Mouse (Mus musculus) limb, embryonic 15.5 days (tissue): ENCODE results near the gene Col5a3. TPM values are rescaled to one million over a fixed set of nuclear protein-coding genes. Genes with fewer than 3 reads are reported as not detected.

Experiments
- ATAC-seq: fragments of 200-750 bp; cut with Nextera tagmentation; 2 replicates; pipeline ENCODE4 v1.8.0; 2017; ENCODE audit warnings: low read depth, moderate TSS enrichment; ENCODE audit not compliant: insufficient number of reproducible peaks, low FRiP score, low TSS enrichment
- H3K27ac ChIP-seq: fragments of 300-500 bp; sonication (generic); 2 replicates; pipeline ENCODE4 v1.5.1; 2015; ENCODE audit warnings: moderate library complexity, mild to moderate bottlenecking, inconsistent platforms
- H3K27me3 ChIP-seq: fragments of 300-500 bp; sonication (generic); 2 replicates; pipeline ENCODE4 v1.6.1; 2015; ENCODE audit warnings: inconsistent platforms
- H3K36me3 ChIP-seq: fragments of 300-500 bp; sonication (generic); 2 replicates; pipeline ENCODE4 v1.6.1; 2015; ENCODE audit warnings: inconsistent platforms
- H3K4me1 ChIP-seq: fragments of 300-500 bp; sonication (generic); 2 replicates; pipeline ENCODE4 v1.6.1; 2015; ENCODE audit warnings: inconsistent platforms
- H3K4me2 ChIP-seq: fragments of 300-500 bp; sonication (generic); 2 replicates; pipeline ENCODE4 v1.6.1; 2015; ENCODE audit warnings: mild to moderate bottlenecking, inconsistent platforms
- H3K4me3 ChIP-seq: fragments of 300-500 bp; sonication (generic); 2 replicates; pipeline ENCODE4 v1.5.1; 2015; ENCODE audit warnings: mild to moderate bottlenecking, inconsistent platforms
- H3K9ac ChIP-seq: fragments of 300-500 bp; sonication (generic); 2 replicates; pipeline ENCODE4 v1.6.1; 2015; ENCODE audit warnings: inconsistent platforms
- H3K9me3 ChIP-seq: fragments of 300-500 bp; sonication (generic); 2 replicates; pipeline ENCODE4 v1.6.1; 2016; ENCODE audit warnings: inconsistent platforms
- WGBS: fragments of 180-500 bp; shearing (Covaris S2); methylation state at CpG from one replicate; pipeline ENCODE4 v1.1.7; 2015; 5-methylcytosine and 5-hydroxymethylcytosine counted together
- polyA plus RNA-seq: library from polyadenylated mRNA; unstranded; fragments of >200 nt; fragmentation: Nextera tagmentation; extraction: Ambion mirVana; gene quantifications from 2 replicates; pipeline ENCODE4 v1.2.1, GENCODE M21; 2015

Col5a3 gene
- polyA plus RNA-seq, 1 experiment from 2014 or later: 8.0 TPM

DNA sequence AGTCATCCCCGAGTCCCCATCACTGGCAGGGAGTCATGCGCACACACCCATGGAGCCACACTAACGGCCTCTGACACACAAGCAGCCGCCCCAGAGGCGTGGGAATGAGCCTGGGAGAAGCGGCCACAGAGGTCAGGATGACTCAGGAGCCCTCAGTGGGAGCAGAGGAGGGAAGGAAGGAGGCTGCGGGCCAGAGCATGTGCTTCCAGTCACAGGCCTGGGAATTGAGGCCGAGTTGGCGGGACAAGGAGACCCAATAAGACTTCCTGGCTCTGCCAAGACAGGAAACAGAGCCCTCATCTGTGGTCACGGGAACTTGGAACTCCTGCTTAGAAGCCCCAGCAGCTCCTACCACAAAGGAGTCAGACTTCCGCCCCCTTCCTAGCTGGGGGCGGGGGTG is 54.1 kb downstream of the Col5a3 start:
- 40% methylated on average over 12 of the region's 12 CpGs for WGBS
- H3K9ac ChIP-seq: no peak overlapping the region
- peaks cover 7% of the 10 kb centered on the region for H3K4me1 ChIP-seq
- no peaks in the 10 kb centered on the region for H3K9me3 ChIP-seq
- H3K27ac ChIP-seq: peak overlapping the region; percentile 1; the same call in 1 of the 2 replicates
- H3K27me3 ChIP-seq: no peaks in the 10 kb centered on the region
- no peak; the same call in 1 of the 2 replicates for ATAC-seq
- H3K4me3 ChIP-seq: no peak overlapping the region
- H3K4me2 ChIP-seq: no peak overlapping the region
- H3K36me3 ChIP-seq: no peaks in the 10 kb centered on the region

DNA sequence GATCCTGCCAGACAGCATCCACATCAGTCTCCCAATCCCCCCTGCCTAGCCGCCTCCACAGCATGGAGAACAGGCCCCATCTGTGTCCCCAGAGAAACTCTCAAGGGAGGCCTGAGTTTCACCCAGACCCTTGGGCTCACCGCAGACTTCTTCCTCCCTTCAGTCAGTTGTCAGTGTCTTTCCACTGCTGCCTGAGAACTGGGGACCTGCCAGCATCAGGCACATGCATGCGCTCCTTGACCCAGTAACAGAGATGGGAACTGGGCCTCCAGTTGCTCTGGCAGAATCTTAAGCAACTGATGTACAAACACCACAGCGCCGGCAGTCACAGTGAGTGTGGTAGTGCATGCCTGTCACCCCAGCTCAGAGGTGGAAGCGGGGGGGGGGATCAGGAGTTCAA is 56.0 kb downstream of the Col5a3 start:
- H3K4me3 ChIP-seq: no peak overlapping the region
- ATAC-seq: no peak
- no peaks in the 10 kb centered on the region for H3K36me3 ChIP-seq
- no peak overlapping the region for H3K9ac ChIP-seq
- no peaks in the 10 kb centered on the region for H3K9me3 ChIP-seq
- WGBS: 86% methylated on average over 6 of the region's 6 CpGs
- H3K4me2 ChIP-seq: no peak overlapping the region
- no peaks in the 10 kb centered on the region for H3K27me3 ChIP-seq
- H3K4me1 ChIP-seq: peaks cover 7% of the 10 kb centered on the region
- H3K27ac ChIP-seq: no peak overlapping the region

DNA sequence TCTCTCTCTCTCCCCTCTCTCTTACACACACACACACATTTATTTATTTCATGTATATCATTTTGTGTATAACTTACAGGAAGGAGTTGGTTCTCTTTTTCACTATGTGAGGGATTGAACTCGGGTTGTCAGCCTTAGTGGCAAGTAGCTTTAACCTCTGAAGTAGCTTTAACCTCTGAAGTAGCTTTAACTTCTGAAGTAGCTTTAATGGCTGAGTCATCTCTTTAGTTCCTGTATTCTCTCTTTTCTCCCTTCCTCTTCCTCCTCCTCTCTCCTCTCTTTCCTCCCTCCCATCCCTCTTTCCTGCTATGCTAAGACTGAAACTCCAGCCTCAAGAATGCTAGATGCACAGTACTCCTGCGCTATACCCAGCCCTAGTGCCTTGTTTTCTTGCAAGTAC is 56.6 kb downstream of the Col5a3 start:
- no peak overlapping the region for H3K9ac ChIP-seq
- WGBS: 75% methylated on average over 2 of the region's 2 CpGs
- no peaks in the 10 kb centered on the region for H3K9me3 ChIP-seq
- H3K27me3 ChIP-seq: no peaks in the 10 kb centered on the region
- peaks cover 7% of the 10 kb centered on the region for H3K4me1 ChIP-seq
- no peak overlapping the region for H3K4me3 ChIP-seq
- no peak for ATAC-seq
- H3K4me2 ChIP-seq: no peak overlapping the region
- no peak overlapping the region for H3K27ac ChIP-seq
- H3K36me3 ChIP-seq: no peaks in the 10 kb centered on the region

- H3K27me3 ChIP-seq: no peaks in the 10 kb centered on the region
- no peak for ATAC-seq
Measured at GRCm38 (mm10) chr9:20757087-20757955, 57.5 kb downstream of the Col5a3 start.

GRCm38 (mm10) chr9:20756081-20756700 is 58.7 kb downstream of the Col5a3 start:
- Histone ChIP-seq H3K9ac (no peak overlapping the region), H3K9me3 (no peaks in the 10 kb centered on the region), H3K27me3 (no peaks in the 10 kb centered on the region), H3K36me3 (no peaks in the 10 kb centered on the region), H3K27ac (no peak overlapping the region), H3K4me1 (peaks cover 6% of the 10 kb centered on the region), H3K4me2 (no peak overlapping the region), H3K4me3 (no peak overlapping the region)
- no peak for ATAC-seq
- 79% methylated on average over 4 of the region's 4 CpGs for WGBS

More at GRCm38 (mm10) chr9:20757087-20757955, 57.5 kb downstream of the Col5a3 start:
- Histone ChIP-seq H3K27ac (no peak overlapping the region), H3K36me3 (no peaks in the 10 kb centered on the region), H3K9me3 (no peaks in the 10 kb centered on the region), H3K4me3 (no peak overlapping the region), H3K4me1 (peaks cover 7% of the 10 kb centered on the region), H3K9ac (no peak overlapping the region), H3K4me2 (no peak overlapping the region)
- 62% methylated on average over 6 of the region's 6 CpGs for WGBS

DNA sequence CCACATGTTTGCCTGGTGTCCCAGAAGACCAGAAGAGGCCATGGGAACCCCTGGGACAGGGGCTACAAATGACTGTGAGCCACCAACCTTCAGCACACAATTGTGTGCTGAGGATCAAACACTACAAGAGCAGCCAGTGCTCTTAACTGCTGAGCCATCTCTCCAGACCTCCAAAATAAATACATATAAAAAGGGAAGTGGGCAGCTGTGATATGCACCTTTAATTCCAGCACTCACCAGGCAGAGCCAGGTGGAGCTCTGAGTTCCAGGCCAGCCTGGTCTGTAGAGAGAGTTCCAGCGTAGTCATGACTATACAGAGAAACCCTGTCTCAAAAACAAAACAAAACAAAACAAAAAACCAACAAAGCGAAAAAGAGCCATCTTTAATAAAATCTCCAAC is 60.5 kb downstream of the Col5a3 start:
- H3K4me3 ChIP-seq: no peak overlapping the region
- H3K4me1 ChIP-seq: no peaks in the 10 kb centered on the region
- H3K27me3 ChIP-seq: no peaks in the 10 kb centered on the region
- ATAC-seq: no peak
- no peaks in the 10 kb centered on the region for H3K36me3 ChIP-seq
- WGBS: 80% methylated on average over 2 of the region's 2 CpGs
- no peak overlapping the region for H3K27ac ChIP-seq
- no peak overlapping the region for H3K9ac ChIP-seq
- H3K4me2 ChIP-seq: no peak overlapping the region
- no peaks in the 10 kb centered on the region for H3K9me3 ChIP-seq

DNA sequence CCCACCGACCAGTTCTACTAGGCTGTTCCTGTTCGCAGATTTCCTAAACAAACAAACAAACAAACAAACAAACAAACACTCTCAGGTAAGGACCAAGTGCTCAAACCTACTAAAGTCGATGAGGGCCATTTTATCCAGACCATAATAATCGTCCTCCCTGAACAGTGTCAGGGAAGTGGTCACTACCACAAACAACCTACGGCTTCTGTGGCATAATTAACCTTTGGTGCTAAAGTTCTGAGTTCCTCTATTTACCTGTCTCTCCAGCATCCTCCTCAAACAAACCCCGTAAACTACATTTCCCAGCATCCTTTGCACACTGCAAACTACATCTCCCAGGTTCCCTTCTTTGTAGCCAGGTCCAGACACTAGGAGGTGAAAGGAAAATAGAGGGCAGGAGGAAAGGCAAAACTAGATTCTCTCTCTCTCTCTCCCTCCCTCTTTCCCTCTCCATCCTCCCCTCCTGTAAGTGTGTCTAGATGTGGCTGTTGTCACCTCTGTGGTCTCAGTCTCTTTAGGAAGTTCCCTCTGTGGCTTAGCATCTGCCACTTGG is 63.3 kb downstream of the Col5a3 start:
- WGBS: 53% methylated on average over 6 of the region's 6 CpGs
- Histone ChIP-seq H3K4me3 (no peak overlapping the region), H3K27me3 (peaks cover 18% of the 10 kb centered on the region), H3K4me2 (no peak overlapping the region), H3K9me3 (no peaks in the 10 kb centered on the region), H3K36me3 (no peaks in the 10 kb centered on the region), H3K4me1 (peaks cover under 1% of the 10 kb centered on the region; the same call in 1 of the 2 replicates), H3K9ac (no peak overlapping the region), H3K27ac (no peak overlapping the region)
- ATAC-seq: no peak

DNA sequence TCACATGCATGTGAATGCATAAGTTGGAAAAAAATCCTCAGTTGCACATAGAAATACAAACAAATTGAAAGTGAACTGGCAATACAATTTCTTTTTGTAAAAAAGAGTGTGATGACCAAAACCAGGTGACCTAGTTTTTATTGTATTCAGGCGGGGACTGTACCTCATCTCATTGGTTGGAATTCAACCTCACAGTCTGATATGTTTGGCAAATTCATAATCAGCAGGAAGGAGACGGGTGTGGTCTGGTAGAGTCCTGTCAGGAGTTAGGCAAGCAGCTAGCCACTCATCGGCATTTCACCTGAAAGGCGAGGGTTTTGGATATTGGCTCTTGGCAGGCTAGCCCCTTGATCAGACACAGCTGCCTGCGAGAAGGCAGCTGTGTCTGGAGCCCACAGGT is 65.7 kb downstream of the Col5a3 start:
- Histone ChIP-seq H3K27me3 (peaks cover 42% of the 10 kb centered on the region), H3K27ac (no peak overlapping the region), H3K4me3 (no peak overlapping the region), H3K4me1 (peaks cover 15% of the 10 kb centered on the region), H3K9me3 (no peaks in the 10 kb centered on the region), H3K36me3 (no peaks in the 10 kb centered on the region), H3K4me2 (no peak overlapping the region), H3K9ac (no peak overlapping the region)
- WGBS: 53% methylated on average over 5 of the region's 5 CpGs
- no peak for ATAC-seq

GRCm38 (mm10) chr9:20748540-20748939 is 66.3 kb downstream of the Col5a3 start:
- no peak overlapping the region for H3K9ac ChIP-seq
- H3K4me2 ChIP-seq: no peak overlapping the region
- no peak overlapping the region for H3K4me3 ChIP-seq
- H3K36me3 ChIP-seq: no peaks in the 10 kb centered on the region
- no peaks in the 10 kb centered on the region for H3K9me3 ChIP-seq
- WGBS: 69% methylated on average over 3 of the region's 3 CpGs
- H3K27me3 ChIP-seq: peaks cover 48% of the 10 kb centered on the region
- peaks cover 15% of the 10 kb centered on the region for H3K4me1 ChIP-seq
- ATAC-seq: no peak
- H3K27ac ChIP-seq: no peak overlapping the region

DNA sequence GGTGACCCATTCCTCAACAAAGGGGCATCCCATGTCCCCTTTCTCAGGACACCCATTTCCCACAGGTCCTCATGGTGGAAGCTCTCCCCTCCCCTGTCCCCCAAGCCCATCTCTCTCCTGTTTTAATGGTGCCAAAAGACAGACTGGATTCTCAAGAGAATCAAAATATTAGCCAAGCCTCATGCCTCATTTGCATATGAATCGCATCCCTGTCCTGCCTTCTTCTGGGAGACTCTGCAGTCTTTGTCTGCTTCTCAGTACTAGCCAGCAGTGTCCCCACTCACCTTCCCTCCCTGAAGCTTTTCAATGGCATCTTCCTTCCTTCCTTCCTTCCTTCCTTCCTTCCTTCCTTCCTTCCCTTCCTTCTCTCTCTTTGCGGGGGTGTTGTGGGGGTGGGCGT is 67.2 kb downstream of the Col5a3 start:
- ATAC-seq: no peak
- H3K4me1 ChIP-seq: peaks cover 15% of the 10 kb centered on the region
- H3K4me2 ChIP-seq: no peak overlapping the region
- no peak overlapping the region for H3K4me3 ChIP-seq
- H3K9ac ChIP-seq: no peak overlapping the region
- H3K9me3 ChIP-seq: no peaks in the 10 kb centered on the region
- H3K27ac ChIP-seq: no peak overlapping the region
- 8% methylated on average over 3 of the region's 3 CpGs for WGBS
- H3K27me3 ChIP-seq: peaks cover 57% of the 10 kb centered on the region
- no peaks in the 10 kb centered on the region for H3K36me3 ChIP-seq

GRCm38 (mm10) chr9:20746017-20746660 is 68.7 kb downstream of the Col5a3 start, which contains the start of gene Olfm2:
TSS of gene Olfm2 (minus strand) at chr9:20746349.
- ATAC-seq: 0 out of 2 replicates have a peak, but pooled peaks have one; percentile 26

More at GRCm38 (mm10) chr9:20746017-20746660, 68.7 kb downstream of the Col5a3 start, which contains the start of gene Olfm2:
- H3K4me3 ChIP-seq: peak within 1 kb of the TSS; percentile 45
- under 1% methylated on average over 32 of the region's 50 CpGs for WGBS
- peaks cover 66% of the 10 kb centered on the region for H3K27me3 ChIP-seq
- no peaks in the 10 kb centered on the region for H3K9me3 ChIP-seq
- 0 out of 2 replicates have a peak within 1 kb of the TSS, but pooled peaks have one; percentile 17 for H3K9ac ChIP-seq
- peak within 1 kb of the TSS; percentile 85 for H3K4me2 ChIP-seq
- no peaks in the 10 kb centered on the region for H3K36me3 ChIP-seq
- H3K4me1 ChIP-seq: peaks cover 15% of the 10 kb centered on the region
- H3K27ac ChIP-seq: no peak within 1 kb of the TSS
